Mouse (Mus musculus) urinary bladder, adult 18-20 months (tissue): ENCODE measurements around the gene Rnasel.

Source experiments
- DNase-seq, 2 experiments: peaks; one replicate each; pipeline ENCODE4 v3.0.0; 2022; ENCODE audit warnings: low spot score in 2 of 2, mixed read lengths in 2 of 2

Gene Rnasel

GRCm38 (mm10) chr1:153749211-153749801 lies at the start of gene Rnasel:
Gene Rnasel (plus strand): TSS chr1:153749426.
- peak; percentile 35 to 44 for DNase-seq

GRCm38 (mm10) chr1:153700448-153701063 lies 48.7 kb upstream of the Rnasel start:
- DNase-seq = no peak

DNA sequence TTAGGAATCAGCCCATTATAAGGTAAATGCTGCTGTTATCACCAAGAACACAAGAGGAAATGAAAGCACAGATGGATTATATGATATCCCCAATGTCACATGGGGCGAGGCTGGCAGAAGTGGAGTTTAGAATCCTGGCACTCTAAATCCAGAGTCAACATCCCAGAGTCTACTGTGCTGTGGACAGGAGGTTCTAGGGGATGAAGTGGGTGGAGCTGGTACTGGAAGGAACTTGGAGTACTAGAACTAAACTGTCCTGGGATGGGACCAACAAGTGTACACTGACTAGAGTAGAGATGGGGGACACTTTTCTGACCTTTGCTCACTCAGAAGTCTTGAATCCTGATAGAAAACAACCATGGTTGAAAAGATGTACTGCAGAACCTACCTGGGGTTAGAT lies 47.8 kb upstream of the Rnasel start:
- DNase-seq = no peak

DNA sequence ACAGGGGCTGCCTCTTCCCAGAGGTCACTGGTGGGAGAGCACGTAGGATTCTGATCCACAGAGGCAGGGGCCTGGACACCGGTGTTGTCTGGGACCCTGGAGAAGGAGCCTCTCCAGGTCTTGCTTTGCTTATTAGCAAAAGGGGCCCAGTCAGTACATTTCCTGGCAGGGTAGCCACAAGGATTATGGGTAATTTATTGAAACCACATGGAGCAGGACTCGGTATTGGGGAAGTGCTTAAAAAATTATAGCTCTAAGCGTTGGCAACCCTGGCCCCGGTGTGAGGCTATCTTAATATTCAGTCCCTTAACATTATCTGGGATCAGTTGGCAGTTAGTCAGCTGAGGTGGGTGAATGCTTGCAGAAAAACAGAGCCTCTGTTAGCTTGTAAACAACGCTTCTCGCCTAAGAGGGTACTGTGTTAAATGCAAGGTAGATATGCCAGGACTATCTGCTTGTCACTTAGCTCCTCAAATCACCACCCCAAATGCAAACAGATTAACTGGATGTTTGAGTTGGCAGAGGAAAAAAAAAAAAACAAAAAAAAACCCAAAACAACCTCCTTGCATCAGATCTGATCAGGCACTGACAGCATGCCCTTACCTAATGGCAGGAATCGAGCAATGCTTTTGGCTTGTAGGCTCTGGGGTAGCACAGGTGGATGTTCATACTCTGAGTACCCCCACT lies 46.9 kb upstream of the Rnasel start:
- DNase-seq = no peak

DNA sequence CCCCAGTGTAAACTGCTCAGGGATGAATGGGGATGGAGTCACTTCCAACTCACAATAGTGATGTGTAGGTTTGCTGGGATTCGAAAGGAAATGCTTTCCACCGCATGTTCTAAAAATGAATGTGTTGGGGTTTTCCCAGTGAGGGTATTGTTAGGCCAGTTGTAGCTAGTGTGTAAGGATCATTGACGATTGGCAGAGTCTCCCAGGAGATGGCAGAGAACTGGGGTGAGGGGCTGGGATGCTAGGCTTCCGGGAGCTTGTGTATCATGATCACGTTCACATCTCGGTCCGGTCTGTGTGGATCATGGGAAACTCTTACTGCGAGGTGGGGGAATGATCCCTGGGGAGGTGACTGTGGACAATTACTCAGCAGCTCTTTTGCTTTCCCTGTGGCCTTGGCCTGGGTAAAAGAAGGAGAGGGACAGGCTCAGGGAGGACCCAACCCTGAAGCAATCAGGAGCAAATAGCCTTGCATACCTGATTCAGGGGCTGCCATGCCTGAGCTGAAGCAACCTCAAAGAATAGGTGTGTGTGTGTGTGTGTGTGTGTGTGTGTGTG lies 46.3 kb upstream of the Rnasel start:
- no peak for DNase-seq

- DNase-seq = no peak
These were observed 45.7 kb upstream of the Rnasel start for GRCm38 (mm10) chr1:153703445-153703991.

DNA sequence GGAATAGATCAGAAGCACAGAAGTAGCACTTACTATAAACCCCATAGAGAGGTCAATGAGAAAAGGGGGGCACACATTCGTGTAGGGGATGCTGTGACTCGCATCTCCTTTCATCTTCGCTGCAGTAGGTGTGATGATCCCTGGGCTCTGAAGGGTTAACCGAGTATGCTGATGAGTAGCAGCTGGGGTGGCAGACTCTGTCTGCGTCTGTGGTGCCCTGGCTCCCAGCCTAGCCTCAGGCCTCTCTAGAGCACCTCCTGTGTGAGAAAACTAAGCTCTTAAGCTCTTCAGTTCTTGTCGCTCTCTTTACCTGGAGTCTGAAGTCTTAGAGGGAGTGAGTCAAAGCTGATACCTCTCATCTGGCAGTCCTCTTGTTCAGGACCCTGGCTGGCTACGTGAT lies 45.1 kb upstream of the Rnasel start:
- no peak for DNase-seq

- DNase-seq = no peak
These were observed 44.2 kb upstream of the Rnasel start for GRCm38 (mm10) chr1:153704996-153705395.

GRCm38 (mm10) chr1:153708626-153709025 lies 40.6 kb upstream of the Rnasel start:
- no peak for DNase-seq

DNA sequence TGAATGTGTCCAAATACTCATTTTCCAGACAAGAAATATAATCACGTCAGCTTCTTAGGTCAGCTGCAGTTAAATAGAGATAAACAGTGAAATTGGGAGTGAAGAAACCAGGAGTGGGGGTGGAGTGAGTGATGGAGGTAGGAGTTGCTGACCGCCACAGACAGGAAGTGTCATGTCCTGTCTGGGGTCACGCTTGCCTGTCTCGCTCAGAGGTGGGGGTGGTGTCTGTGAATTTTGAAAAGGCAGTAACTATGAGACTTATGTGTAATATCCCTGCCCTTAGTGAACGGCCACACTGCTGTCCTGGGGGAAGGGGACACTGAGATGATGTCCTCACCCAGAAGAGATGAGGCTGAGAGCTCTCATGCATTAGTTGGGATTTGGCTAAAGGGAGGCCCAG lies 39.8 kb upstream of the Rnasel start:
- DNase-seq = no peak

- DNase-seq = no peak
These were observed 37.5 kb upstream of the Rnasel start for GRCm38 (mm10) chr1:153711544-153712262.

DNA sequence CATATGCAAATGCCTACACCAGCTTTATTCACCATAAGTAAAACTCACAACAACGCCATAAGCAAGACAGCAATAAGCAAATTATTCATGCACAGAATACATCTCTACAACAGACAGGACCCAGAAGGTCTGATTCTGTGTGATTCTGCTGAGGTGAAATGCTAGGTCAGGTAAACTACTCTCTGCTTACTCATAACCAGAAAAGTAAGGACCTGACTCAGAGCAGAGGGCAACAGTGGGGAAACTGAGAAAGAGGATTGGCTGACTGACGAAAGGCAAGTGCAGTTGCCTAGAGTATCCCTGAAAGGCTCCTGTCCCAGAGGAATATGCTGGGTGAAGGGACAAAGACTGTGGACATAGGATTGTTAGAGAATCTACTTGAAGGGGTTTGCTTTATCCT lies 36.6 kb upstream of the Rnasel start:
- DNase-seq = no peak

DNA sequence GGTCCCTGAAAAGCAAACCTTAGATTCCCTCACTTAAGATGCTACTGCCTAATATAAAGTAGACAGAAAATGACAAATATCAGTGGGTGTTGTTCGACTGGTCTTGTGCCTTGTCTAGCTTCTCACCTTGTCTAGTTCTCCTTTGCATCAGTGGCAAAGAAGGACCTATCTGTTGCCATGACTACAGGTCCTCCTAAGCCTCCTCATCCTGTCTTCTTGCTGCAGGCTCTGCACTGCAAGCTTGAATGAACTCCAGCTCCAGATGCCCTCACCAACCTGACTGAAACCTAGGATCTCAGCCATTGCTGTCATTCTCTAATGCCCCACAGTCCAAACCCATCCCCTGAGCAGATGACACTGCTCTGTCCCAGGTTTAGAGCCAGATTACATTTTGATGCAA lies 31.2 kb upstream of the Rnasel start:
- DNase-seq = no peak

GRCm38 (mm10) chr1:153720935-153721334 lies 28.3 kb upstream of the Rnasel start:
- no peak for DNase-seq

DNA sequence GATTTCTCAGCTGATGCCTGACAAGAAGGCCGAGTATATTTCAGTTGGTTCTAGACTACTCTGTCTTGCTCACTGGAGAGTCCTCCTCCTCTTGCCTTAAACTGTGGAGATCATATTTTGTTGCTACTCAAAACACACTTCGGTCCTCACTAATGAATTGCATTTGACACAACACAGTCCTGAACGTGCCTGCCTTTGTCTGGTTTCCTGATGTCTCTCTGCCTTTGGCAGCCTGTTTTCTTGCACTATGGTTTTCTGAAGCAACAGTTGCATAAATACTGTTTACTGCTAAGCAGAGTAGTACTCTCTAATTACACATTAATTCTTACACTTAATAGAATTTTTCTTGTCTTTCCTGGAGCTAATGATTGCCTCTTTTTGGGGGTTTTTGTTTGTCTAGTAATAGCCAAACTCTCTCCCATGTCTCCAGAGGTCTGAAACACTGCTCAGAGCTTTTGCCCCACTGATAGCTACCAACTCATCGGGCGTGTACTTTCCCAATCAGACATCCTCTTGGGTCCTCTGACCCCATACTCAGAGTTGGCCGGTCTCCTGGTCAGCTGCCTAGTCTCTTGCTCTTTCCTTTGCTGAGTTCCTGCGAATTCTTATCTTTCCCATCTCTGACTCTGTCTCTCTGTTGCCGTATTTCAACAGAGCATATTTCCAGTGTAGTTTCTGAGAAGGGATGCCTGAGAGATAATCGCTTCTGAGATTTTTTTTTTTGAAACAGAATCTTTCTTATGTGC lies 27.5 kb upstream of the Rnasel start:
- DNase-seq = no peak

DNA sequence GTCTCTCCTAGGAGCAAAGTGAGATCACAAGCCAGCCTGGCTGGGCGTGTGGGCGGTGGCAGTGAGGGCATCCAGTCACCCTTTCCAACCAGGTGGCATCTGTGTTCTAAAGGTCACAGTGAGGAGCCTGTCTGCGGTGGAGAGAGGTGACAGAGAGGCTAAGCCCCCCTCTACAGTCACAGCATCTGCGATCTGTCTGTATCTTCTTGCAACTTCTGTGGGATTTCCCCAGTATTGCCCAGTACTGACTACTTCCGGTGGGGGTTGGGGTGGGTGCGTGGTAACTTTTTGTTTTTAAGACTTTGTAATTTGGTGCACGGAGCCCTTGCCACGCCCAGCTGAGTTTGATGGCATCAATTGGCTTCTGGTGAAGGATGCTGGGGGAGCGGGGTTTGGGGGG lies 25.8 kb upstream of the Rnasel start:
- DNase-seq = no peak

GRCm38 (mm10) chr1:153726636-153727035 lies 22.6 kb upstream of the Rnasel start:
- no peak for DNase-seq

DNA sequence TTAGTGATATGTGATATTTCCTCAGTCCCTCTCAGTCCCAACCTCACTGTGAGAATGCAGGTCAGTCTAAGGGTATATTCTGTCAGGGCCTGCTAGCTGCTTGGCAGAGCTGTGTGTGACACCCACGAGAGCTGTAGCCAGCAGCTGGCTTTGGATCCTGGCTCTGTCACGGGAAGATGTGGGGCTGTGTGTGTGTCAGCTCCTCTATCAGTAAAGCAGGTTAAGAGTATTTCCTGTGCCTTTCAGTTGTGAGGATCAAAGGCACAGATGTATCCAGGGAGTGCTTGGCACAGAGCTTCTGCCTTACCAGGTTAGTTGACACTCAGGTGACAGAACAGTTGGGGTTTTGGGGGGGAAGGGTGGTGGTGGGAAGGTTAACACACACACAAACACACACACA lies 19.4 kb upstream of the Rnasel start:
- no peak for DNase-seq

DNA sequence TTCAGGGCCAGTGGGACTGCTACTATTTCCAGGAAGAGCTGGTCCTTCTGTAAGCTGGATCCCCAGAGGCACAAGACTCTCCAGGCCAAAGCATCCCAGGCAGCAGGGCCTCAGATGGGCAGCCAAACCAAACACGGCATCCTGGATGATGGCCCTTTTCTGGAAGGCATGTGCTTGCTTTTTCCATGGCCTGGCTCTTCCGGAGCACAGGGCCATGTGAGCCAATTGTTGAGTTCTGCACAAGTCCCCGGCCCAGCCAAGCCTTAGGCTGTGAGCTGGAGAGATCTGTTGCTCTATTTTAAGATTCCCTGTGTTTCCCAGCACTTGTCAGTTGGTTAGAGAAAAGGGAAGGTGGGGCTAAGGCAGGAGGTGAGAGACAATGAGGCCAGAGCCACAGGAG lies 18.6 kb upstream of the Rnasel start:
- no peak for DNase-seq

GRCm38 (mm10) chr1:153733181-153733580 lies 16.0 kb upstream of the Rnasel start:
- no peak for DNase-seq

GRCm38 (mm10) chr1:153734866-153735265 lies 14.4 kb upstream of the Rnasel start:
- no peak for DNase-seq
